Mouse (Mus musculus): ENCODE measurements at regions not wholly inside any gene's neighbourhood (a gene's known extent, or its start where the extent isn't known, plus 50 kb on each side); places are given as distances from the start of the nearest gene placed in this dataset.

DNA sequence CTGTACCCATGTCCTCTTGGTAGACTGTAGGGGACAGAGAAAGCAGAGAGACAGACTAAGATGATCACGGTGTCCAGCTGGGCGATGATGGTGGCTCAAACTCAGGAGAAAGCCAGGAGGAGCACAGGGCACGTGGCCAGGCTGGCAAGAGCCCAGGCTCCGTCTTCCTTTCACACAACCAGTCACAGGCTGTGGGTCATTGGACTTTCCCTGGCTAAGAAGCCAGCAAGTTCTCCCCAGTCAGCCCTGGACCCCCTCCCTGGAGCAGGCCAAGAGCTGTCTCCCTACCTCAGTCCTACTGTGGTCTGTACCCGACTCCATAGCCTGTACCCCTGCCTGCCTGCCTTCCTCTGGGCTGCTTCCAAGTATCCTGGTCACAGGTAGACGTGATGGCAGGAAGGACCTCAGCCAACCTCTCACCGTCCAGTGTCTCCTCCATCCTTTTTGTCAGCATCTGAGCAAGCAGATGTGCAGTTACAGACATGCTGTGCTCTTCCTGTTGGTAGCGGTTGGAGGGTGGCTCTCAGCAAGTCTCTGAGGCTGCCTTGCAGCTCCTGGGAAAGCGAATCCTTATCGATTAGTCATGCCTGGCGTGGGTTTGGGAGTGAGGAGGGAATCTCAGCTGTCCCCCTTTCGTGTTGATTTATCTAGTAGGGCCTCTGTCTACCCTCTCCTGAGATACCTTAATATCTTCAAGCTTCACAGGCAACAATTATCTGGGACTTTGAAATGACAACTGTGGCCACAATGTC is 63.4 kb upstream of the Tmem189 start:
- TF ChIP-seq CTCF (IDR thresholded peaks at IDR 0.05; ENCODE audit: insufficient read depth, low read depth, low read length), result no peak
- no peak for TF ChIP-seq POLR2A (IDR thresholded peaks at IDR 0.05; ENCODE audit: insufficient read depth, low read depth, low read length)
